Mouse (Mus musculus) heart, postnatal 14 days (tissue): Measurements from ENCODE around the gene Gzmk. TPM values are rescaled to one million over a fixed set of nuclear protein-coding genes. Genes with fewer than 3 reads are reported as not detected.
"Not testable (repeated sequence)": the region's sequence is repeated elsewhere in the genome, so short reads cannot be mapped to it uniquely, and the experiment has no call there.

Experiments
- DNase-seq, 2 experiments: peaks; one replicate each; pipeline ENCODE4 v3.0.0; 2021 to 2022
- intact Hi-C: fragments of 180-260 bp; cut with DNase I; formaldehyde crosslinking; loops from one replicate; pipeline ENCODE4 v1.15.1; 2025
- long read RNA-seq, 2 experiments: library from polyadenylated mRNA; stranded (forward); transcript quantifications; one replicate each; pipeline ENCODE4 v2.0.0; 2021
- total RNA-seq, 2 experiments: library from RNA; stranded (reverse); gene quantifications; 2 replicates each; pipeline ENCODE4 v1.2.3; 2021

Gene Gzmk
- total RNA-seq = not detected
- long read RNA-seq, experiment 1, partial matches to known transcripts = 0 of 1 reads
- long read RNA-seq, experiment 1, other reads (novel, unspliced or antisense) = 1 of 1 reads
- long read RNA-seq, experiment 2 = 0 reads

DNA sequence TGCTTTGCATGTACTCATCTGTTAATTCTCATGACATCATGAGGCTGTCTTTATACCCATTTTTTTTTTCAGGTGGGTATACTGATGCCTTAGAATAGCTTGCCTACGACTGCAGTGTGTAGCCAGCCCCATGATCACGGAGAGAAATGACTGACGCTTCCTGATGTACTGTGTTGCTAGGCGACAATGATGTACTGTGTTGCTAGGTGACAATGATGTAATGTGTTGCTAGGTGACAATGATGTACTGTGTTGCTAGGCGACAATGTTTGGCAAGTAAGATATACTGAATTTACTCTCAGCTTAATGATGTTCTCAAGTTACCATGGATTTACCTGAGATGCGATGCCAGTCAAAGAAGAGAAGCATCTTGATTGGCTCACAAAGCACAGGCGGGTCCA lies at the start of gene Gzmk:
TSS of gene Gzmk (minus strand) at position 98 of the 400 bp plus-strand sequence.
- intact Hi-C loops = loop anchor here (5.0 kb wide), 1 partner anchor 36 kb away; no protein-coding TSS in a partner anchor
- DNase-seq = no peak

DNA sequence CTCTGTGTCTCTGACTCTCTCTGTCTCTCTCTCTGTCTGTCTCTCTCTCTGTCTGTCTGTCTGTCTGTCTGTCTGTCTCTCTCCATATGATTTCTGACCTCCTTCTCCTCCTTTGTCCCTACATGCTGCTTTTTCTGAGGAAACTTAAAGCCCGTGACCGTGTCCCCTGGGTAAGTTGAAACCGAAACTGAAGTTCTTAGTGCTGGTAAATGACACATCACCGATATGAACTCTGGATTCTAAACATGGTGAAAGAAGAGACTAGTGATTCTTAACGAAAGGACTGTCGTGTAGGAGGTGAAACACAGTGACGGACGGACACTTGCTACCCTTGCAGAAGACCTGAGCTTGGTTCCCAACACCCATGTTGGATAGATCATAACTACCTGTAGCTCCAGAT lies 45.5 kb upstream of the Gzmk start:
- intact Hi-C loops = no loop called here
- no peak for DNase-seq

DNA sequence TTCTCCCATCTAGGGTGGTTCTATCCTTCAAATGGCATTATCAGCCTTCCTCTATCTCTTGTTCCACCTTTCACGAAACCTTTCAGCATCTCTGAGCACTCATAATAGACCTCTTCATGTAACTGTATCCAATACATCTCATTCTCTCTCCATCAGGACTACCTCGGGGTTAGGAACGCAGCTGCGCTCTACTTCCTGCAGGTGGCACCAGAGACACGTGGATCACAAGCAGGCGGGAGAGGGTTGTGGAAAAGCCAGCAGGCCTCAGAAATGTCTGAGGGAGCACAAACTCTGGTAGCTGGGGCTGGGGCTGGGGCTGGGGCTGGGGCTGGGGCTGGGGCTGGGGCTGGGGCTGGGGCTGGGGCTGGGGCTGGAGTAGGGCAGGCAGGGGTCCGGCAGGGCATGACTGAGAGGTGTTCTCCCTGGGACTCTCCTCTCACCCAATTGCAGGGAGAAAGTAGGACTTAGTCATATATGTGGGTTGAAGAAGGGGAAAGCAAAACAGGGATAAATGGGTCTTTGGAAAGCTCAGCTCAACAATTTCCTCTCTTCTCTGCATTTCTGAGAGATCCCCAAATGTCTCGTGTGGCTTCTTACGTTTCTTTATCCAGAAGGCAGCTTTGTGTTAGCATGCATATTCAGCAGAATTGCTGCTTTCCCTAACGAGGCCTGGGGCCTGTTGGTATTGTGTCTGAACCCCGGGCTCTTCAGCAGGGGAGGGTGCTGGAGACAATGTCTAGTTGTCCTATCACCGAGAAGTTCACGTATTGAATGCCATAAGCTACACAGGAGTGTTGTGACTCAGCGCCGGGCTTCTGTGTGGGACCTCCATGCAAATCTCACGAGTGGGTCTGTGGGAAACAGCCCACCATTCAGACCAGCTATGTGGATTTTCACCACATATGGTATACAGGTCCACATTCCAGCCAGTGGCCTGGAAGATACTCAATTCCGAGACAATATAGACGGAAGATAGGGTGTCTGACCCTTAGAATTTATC lies 44.4 kb upstream of the Gzmk start:
- intact Hi-C loops = loop anchor here (5.0 kb wide), 5 partner anchors 67 to 597 kb away; partner anchors contain the start of genes Gpx8 and Snx18
- peak; percentile 76 to 88 for DNase-seq

DNA sequence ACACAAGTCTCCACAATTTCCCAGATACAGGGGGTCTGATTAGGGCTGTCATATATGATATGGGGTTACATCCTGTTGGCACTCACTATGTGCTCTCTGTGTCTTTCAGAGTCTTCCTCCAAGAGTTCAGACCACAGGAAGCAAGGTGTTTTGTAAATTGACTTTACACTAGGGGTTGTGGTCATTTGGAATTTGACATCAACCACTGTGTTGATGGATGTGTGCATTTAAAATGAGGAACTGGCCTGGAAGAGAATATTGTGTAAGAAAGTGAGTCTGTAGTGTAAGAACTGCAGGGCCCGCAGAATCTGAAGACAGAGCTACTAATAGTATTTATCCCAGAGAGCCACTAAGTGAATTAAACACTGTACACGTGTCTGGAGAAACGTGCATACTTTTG lies 41.5 kb upstream of the Gzmk start:
- intact Hi-C loops = loop anchor here (5.0 kb wide), 5 partner anchors 70 to 600 kb away; partner anchors contain the start of genes Gpx8 and Snx18
- DNase-seq = no peak

DNA sequence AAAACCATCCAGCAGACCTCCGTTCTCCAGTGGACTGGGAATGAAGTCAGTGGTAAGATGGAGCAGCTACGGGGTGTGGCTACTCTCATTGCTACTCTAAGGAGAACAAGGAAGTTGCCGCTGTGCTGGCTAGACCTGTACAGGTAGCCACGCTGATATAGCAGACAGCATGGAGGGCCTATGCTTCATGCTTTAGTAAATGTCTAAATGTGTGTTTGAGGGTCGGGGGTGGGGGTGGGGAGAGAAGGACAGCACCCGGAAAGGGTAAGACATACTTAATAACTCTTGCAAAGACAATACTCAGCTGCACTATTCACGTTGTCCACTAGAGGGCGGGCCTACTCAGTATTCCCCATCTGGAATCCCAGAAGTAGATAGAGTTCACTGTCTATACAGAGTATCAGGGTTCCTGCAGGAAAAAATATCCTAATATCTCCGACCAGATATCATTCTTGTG lies 40.8 kb upstream of the Gzmk start:
- peak; percentile 71 to 86 for DNase-seq
- intact Hi-C loops = loop anchor here (5.0 kb wide), 5 partner anchors 71 to 601 kb away; partner anchors contain the start of genes Gpx8 and Snx18

DNA sequence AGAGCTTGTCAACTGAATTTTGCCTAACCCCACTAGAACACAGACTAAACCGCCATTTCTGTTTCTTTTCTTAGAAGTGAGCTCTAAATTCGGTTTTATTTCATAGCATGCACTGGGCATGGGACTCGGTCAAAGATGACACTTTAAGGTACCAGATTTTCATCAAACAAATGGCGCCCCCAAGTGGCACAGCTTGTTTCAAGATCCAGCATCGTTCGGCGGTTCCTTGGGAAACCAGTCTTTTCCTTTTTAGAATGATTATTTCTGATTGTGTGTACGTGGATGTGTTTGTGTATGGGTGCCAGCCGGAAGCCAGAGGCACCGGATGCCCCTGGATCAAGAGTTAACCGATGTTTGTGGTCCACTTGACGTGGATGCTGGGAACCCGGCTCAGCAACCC lies 39.5 kb upstream of the Gzmk start:
- intact Hi-C loops = loop anchor here (5.0 kb wide), 5 partner anchors 72 to 602 kb away; partner anchors contain the start of genes Gpx8 and Snx18
- DNase-seq = peak; percentile 41 to 70

DNA sequence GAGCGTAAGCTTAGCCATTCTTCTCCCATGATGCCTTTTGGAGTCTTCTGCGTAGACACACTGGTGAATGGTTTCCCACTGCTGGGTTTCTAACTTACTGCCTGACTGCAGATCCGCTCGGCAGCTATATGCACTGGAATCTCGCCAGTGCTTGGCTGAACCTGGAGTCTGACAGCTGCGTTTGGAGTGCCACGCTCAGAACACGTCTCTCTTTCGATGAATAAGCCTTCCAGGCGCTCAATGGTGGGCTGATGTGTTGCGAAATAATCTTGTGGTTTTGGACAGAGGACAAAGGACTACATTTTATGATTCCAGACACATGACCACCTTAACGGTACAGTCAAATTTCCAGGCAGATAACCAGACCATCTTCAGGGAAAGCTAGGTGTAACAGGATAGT lies 37.1 kb upstream of the Gzmk start:
- intact Hi-C loops = loop anchor here (5.0 kb wide), 1 partner anchor 36 kb away; the partner anchor contains the start of gene Gzmk

DNA sequence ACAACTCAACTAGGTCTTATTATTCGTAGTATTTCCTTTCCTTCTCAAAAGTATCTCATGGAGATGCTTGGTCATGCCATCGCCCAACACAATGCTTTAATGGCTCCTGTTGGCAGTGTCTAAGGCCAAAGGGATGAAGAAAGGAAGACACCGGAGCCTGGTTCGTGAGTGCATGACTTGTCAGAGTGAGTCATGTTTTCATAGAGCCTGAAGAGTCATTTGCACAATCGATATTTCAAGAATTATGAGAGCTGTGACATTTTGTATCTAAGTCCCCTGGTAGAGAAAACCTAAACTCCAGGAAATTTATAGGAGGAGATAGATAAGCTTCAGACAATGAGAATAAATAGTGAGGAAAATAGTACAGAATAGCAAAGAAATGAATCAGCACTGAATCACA lies 33.5 kb upstream of the Gzmk start:
- DNase-seq = no peak
- intact Hi-C loops = no loop called here

More for the DNA sequence above, 37.1 kb upstream of the Gzmk start:
- DNase-seq = peak in 1 of 2 experiments; percentile 11

DNA sequence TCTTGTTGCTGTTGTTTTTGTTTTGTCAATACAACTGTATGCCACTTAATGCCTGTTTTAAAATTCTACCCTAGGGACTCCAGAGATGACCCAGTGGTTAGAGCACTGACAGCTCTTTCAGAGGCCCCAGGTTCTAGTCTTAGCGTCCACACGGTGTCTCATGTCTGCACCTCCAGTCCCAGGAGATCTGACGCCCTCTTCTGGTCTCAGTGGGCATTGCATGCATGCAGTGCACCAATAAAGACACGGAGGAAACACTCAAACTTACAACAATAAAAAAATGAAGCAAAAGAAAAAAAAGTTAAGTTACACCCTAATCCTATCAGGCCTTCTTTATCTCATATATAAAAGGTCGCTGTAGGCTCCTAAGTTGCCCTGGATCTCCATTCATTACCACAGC lies 31.5 kb upstream of the Gzmk start:
- peak in 1 of 2 experiments; percentile 9 for DNase-seq
- intact Hi-C loops = no loop called here

DNA sequence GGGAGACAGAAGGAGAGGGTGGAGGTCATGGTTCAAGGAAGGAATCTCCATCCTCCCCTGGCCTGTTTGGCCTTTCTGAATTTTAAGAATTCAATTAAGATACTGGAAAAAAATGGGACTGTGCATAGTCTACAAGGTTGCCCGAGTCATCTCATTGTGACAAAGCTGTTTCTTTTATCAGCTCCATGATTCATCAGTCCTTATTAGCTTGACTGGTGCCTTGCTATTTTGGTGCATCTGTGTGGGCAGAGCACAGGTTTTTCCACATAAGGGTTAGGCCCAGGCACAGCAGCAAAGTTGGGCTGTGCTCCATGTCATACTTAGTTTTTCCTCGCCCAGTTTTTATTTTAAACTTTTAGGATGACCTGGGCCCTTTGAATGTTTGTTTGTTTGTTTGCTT lies 31.1 kb upstream of the Gzmk start:
- DNase-seq = no peak
- intact Hi-C loops = no loop called here

DNA sequence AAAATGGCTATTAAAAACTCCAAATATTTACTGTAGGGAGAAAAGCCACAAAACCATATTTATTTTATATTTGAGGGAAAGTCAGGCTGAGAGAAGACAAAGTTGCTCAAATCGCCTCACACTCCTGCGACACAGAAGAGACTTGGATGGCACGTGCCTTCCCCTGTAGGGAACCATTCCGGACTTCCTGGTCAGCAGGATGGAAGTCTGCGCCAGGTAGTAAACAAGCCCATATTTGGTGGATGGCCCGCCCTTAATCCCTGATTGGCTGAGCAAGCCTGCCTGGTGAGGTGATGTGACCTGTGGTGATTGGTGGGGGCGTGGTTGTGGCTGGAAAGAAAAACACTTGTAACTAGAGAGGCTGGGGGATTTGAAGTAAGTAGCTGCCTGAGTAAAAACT lies 26.9 kb upstream of the Gzmk start:
- intact Hi-C loops, DNase-seq: not testable (repeated sequence)

DNA sequence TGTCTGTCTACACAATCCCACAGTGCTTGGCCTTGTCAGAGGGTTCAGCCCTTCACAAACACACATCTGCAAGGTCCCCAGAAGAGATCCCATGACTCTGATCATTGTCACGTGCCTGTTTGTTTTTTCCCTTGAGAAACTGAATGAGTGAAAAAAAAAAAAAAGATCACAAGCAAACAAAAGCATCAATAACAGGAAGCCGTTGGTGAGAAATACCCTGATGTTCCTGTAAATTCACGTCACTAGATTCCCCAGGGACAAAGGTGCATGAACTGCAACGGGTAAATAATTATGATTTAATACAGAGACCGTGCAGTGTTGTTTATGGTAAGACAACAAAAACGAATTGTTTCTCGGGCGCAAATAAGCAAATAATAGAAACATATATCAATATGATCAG lies 19.3 kb upstream of the Gzmk start:
- DNase-seq = no peak
- intact Hi-C loops = no loop called here

DNA sequence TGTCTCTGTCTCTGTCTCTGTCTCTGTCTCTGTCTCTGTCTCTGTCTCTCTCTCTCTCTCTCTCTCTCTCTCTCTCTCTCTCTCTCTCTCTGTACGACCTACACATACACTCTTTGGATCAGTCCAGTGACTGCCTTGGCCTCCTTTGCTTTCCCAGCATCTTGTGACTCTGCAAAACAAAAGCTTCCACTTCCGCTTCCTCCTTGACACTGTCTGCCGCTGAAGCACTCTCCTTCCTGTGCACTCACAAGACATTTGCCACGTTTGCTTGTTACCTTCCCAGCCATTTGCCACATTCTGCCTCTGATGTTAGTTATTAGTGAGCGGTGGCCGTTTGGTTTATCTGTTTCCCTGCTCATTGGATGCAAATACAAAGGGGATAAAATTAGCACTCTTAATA lies 16.4 kb upstream of the Gzmk start:
- intact Hi-C loops = no loop called here
- peak in 1 of 2 experiments; percentile 9 for DNase-seq

DNA sequence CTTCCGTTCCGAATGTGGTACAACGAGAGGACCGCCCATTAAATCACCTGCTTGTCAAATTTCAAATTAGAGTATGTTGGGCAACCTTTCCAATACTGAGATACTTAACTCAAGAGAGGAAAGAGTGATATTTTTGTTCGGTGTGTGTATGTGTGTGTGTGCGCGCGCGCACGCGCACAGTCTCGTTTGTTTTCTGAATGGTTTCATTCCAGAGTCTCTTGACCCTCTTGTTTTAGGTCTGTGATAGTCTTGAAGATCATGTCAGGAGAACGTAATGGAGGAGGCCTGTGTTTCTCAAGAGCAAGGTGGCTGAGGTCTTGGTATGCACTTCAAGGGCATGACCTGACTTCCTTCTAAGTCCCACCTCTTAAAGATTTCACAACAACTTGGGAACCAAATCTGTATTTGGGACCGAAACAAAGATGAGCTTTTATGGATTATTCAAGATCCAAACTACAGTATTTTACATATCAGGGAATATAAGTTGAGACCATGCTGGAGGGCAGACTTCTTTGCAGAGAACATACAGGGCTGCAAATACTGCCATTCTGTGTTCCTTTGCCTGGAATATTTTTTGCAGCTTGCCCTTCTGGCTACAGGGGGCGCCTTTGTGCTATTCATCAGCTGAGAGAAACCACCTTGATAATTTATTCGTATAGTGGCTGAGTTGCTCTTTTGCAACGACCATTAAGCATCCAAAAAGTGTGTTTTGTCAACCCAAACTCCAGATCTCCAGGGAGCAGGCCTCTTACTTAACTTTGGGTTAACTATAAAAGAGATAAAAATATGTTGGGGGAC lies 2.2 kb upstream of the Gzmk start:
- DNase-seq = peak in 1 of 2 experiments; percentile 12
- intact Hi-C loops = loop anchor here (5.0 kb wide), 1 partner anchor 34 kb away; no protein-coding TSS in a partner anchor

DNA sequence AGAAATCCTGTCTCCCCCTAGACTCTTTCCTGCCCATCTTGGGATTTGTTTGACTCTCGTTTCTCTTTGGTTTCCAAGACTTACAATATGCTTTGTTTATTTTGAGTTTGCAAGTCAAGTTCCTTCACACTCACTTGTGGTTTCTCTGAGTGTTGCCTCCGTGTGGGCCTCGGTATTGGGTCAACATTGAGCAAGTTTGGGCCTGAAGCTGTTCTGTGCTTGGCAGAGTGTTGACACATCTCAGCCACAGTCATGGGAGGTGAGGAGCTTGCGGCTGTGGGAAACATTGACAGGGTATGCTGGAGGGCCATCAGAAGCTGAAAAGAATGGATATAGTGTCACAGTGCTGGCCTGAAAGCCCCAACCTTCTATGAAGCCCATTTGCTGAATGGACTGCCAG lies 1.4 kb upstream of the Gzmk start:
- DNase-seq = no peak
- intact Hi-C loops = loop anchor here (5.0 kb wide), 1 partner anchor 35 kb away; no protein-coding TSS in a partner anchor

DNA sequence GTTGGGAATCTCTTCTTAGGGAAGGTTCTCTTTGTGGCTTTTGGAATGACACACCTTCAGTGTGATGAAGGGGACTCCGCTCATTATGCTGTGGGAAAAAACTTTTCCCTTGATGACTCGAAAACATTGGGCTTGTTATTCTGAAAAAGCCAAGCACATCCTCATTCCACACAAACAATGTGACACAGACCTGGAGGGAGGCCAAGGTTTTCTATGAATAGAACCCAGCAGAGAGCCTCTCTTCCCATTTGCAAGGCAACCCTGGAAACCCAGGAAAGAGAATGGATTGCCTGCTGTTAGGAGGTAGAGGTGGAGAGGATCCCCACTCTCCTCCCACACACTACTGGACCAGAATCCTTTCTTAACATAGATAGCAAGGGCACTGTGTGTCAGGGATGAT lies 1.6 kb downstream of the Gzmk start:
- intact Hi-C loops = no loop called here

DNA sequence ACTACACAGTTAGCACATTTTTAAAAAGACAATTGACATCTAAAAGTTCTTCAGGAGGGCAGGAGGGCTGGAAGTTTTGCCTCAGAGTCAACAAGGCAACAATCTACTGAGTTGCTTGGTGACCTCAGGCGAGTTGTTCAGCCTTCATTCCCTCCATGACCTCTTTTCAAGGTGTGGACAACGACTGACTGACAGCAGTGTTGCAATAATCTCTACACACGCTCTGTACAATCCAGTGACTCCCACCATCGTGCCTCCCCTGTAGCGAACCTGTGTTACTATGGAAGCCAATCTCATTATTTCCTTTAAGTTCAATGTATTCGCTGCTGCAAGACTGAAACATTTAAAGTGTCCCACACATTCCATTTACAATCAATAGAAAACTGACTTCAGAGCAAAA lies 3.9 kb downstream of the Gzmk start:
- intact Hi-C loops = no loop called here

More for the DNA sequence above, 1.6 kb downstream of the Gzmk start:
- peak; percentile 69 to 86 for DNase-seq

DNA sequence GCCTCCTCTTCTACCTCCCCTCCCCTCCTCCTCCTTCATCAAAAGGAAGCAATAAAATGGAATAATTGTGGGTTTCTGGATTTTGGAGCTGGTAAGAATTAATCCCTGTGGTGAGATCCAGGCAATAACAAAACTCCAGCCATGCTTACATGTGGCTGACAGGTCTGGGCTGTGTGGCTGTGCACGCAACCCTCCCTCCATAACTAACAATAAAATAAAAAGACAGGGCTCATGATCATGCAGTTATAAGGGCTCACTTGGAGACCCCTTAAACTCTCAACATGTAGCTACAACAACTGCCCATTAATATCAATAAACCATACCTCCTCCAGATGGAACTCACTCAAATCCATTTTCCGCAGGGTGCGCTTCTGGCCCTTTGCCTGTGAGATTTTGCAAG lies 11.8 kb downstream of the Gzmk start:
- DNase-seq = no peak
- intact Hi-C loops = no loop called here

More for the DNA sequence above, 3.9 kb downstream of the Gzmk start:
- peak in 1 of 2 experiments; percentile 11 for DNase-seq

DNA sequence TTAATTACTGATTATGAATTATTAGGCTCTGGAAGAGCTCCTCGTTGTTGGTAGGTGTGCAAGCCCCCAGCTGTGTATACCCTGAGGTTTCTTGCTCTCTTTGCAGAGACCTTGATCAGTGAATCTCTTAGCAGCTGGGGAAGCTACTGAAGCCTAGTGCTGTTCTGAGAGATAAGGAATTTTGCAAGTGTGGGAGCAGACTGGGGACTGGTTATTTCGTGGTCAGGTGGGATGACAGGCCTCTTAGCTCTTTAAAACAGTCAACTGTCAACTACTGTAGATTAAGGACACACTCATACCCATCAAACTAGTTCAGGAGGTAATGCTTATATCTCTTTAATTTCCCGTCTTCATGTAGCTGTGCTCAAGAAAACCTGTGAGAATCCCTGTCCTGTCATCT lies 13.3 kb downstream of the Gzmk start:
- intact Hi-C loops = no loop called here
- no peak for DNase-seq

DNA sequence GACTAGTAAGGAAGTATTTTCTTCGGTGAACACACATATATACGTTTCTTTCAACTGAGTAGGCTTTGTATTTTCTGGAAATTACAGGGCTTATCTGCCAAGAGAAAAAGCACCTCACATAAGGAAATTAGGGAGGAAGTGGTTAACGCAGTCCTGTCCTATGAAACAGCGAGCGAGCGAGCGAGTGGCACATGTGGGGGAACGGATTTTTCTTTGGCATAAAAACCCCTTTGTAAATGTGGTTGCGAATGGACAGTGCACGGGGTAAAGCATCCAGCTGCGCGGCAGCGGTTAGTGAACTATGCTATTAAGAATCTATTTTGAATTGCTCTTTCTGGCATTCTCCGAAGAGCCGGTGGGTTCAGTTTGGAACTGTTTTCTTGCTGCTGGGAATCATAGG lies 14.4 kb downstream of the Gzmk start:
- DNase-seq = no peak
- intact Hi-C loops = no loop called here
